Mouse (Mus musculus): Measurements from ENCODE around the gene Manba. TPM values are rescaled to one million over a fixed set of nuclear protein-coding genes. Genes with fewer than 3 reads are reported as not detected.

The Manba gene
- polyA plus RNA-seq, 1 experiment = 4.8 TPM

DNA sequence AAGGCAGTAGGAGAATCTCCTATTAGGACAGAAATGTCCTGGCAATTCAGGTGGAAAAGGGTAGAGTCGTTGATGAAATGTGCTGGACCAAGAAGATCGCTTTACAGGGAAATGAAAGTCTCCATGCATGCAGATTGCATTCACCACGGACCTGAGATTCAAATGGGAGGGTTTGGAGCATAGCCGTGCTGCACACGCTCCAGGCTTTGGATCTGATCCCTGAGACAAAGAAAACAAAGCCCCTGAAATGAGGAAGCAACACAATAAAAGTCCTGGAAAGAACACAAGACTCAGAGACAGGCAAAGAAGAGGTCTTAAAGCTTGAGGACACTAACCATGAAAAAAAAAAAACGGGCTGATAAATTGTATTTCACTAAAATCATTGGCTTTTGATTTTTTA is 69.8 kb downstream of the Manba start:
- no peak overlapping the region for H3K4me3 ChIP-seq
- H3K79me2 ChIP-seq (ENCODE audit: control insufficient read depth, insufficient read depth) = no peaks in the 10 kb centered on the region
- H3K27me3 ChIP-seq (ENCODE audit: control insufficient read depth, insufficient read depth, insufficient read length) = no peaks in the 10 kb centered on the region
- H3ac ChIP-seq (ENCODE audit: control insufficient read depth, insufficient read length) = no peak overlapping the region
- H3K36me3 ChIP-seq (ENCODE audit: control insufficient read depth, insufficient read depth) = no peaks in the 10 kb centered on the region
- no peak overlapping the region for H3K4me2 ChIP-seq (ENCODE audit: low read depth)
- TF ChIP-seq REST (IDR thresholded peaks at IDR 0.05; ENCODE audit: insufficient read depth, insufficient read length) (no peak), USF1 (IDR thresholded peaks at IDR 0.05; ENCODE audit: low read depth) (no peak), CEBPB (IDR thresholded peaks at IDR 0.05; ENCODE audit: insufficient read depth, poor library complexity, severe bottlenecking) (no peak), SRF (IDR thresholded peaks at IDR 0.05; ENCODE audit: control insufficient read depth, insufficient read length, low read depth) (no peak), E2F4 (IDR thresholded peaks at IDR 0.05; ENCODE audit: insufficient read depth) (no peak), POLR2AphosphoS2 (IDR thresholded peaks at IDR 0.05; ENCODE audit: insufficient read length, low read depth) (no peak), MYOD1 (IDR thresholded peaks at IDR 0.05; ENCODE audit: control insufficient read depth in 1 of 3, insufficient read length in 2 of 3, low read depth in 2 of 3) (no peak), POLR2A (IDR thresholded peaks at IDR 0.05; ENCODE audit: insufficient read length, low read depth) (no peak), TCF12 (IDR thresholded peaks at IDR 0.05; ENCODE audit: insufficient read depth, poor library complexity, severe bottlenecking) (no peak), MYOG (IDR thresholded peaks at IDR 0.05; ENCODE audit: control insufficient read depth in 1 of 3, insufficient read depth in 1 of 3, insufficient read length in 2 of 3, low read depth in 2 of 3) (no peak), MAX (IDR thresholded peaks at IDR 0.05; ENCODE audit: low read depth) (no peak), TCF3 (IDR thresholded peaks at IDR 0.05; ENCODE audit: insufficient read length, low read depth) (no peak)

DNA sequence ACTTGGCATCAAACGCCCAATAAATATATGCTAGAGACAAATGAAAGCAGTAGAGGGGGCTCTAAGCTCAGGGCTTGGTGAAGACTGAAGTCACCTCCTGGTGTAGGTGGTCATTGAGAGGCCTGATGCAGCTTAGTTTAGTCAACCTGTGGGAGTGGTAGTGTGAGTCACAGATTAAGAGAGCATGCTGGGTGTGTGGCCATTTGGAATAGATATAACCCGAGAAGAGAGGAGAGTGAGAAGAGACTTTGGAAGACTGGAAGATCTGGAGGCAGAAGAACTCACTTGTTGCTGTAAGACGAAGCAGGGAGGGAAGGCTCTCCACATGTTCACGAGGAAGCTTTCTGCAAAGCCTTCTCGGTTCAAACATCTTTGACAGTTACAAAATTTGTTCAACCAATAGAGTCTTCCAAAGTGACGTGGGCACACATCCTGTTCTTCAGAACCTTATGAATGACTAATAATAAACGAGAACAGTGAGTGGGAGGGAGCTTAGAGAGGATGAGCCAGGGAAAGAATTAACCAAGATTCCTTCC is 70.7 kb downstream of the Manba start:
- Histone ChIP-seq H3K4me2 (ENCODE audit: low read depth) (peak overlapping the region; percentile 26), H3K36me3 (ENCODE audit: control insufficient read depth, insufficient read depth) (no peaks in the 10 kb centered on the region), H3ac (ENCODE audit: control insufficient read depth, insufficient read length) (no peak overlapping the region), H3K79me2 (ENCODE audit: control insufficient read depth, insufficient read depth) (no peaks in the 10 kb centered on the region), H3K27me3 (ENCODE audit: control insufficient read depth, insufficient read depth, insufficient read length) (no peaks in the 10 kb centered on the region), H3K4me3 (no peak overlapping the region)
- no peak for TF ChIP-seq REST (IDR thresholded peaks at IDR 0.05; ENCODE audit: insufficient read depth, insufficient read length)
- TF ChIP-seq TCF12 (IDR thresholded peaks at IDR 0.05; ENCODE audit: insufficient read depth, poor library complexity, severe bottlenecking) = no peak
- TF ChIP-seq MAX (IDR thresholded peaks at IDR 0.05; ENCODE audit: low read depth) = no peak

DNA sequence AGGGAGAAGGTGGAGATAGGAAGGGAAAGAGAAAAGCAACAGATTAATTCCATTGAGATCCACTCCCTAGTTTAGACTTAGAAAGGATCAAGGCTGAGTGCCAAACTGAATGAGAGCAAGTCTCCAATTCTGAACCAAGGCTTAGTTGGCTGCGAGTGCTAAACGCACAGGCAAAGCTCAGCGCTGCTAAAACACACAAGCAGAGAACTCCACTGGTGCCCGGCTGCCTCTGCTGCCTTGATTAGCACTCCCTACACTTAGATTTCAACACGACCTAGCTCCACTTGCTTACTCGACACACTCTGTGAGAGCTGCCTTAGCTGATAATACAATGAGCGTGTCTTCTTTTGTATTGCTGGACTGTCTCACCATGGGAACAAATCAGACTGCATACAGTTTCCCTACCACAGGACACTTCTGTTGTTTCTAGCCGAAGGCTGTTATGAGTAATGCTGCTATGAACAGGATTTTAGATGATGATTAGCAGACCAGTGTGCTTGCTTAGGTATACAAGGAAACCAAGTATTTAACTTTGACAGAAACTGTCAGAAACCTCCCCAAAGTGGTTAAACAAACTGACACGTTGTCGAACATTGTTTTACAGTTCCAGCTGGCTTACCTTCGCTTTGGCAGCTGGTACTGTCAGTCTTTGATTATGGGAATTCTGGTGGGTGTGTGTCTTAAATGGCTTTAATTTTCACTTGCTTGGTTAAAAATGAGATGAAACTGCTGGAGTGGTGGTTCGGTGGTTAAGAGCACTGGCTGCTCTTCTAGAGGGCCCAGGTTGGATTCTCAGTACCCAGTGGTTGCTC is 71.6 kb downstream of the Manba start:
- Histone ChIP-seq H3K79me2 (ENCODE audit: control insufficient read depth, insufficient read depth) (no peaks in the 10 kb centered on the region), H3K4me2 (ENCODE audit: low read depth) (peak overlapping the region; percentile 30), H3ac (ENCODE audit: control insufficient read depth, insufficient read length) (no peak overlapping the region), H3K36me3 (ENCODE audit: control insufficient read depth, insufficient read depth) (no peaks in the 10 kb centered on the region), H3K4me3 (no peak overlapping the region), H3K27me3 (ENCODE audit: control insufficient read depth, insufficient read depth, insufficient read length) (no peaks in the 10 kb centered on the region)
- TF ChIP-seq TCF12 (IDR thresholded peaks at IDR 0.05; ENCODE audit: insufficient read depth, poor library complexity, severe bottlenecking) = no peak
- TF ChIP-seq MYOD1 (IDR thresholded peaks at IDR 0.05; ENCODE audit: control insufficient read depth in 1 of 3, insufficient read length in 2 of 3, low read depth in 2 of 3) = peak in 2 of 3 experiments; percentile 52 to 65

DNA sequence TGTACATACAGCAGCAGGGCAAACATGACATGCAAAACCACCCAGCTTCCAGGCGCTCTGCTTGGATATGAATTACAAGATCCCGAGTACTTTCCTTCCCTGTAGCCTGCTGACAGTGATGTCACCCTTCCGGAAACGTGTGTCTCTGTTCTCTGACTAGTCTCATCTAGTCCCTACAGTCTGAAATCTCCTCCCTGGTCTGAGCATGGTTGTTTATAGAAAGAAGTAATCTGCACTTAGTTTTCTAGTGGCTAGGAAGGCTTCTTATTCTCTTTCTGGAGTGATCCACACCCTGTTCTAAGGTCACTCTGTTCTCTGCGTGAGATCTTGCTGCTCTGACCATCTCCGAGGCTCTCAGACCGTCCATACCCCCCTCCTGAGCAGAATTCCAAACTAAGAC is 76.6 kb downstream of the Manba start:
- no peak for TF ChIP-seq TCF12 (IDR thresholded peaks at IDR 0.05; ENCODE audit: insufficient read depth, poor library complexity, severe bottlenecking)
- TF ChIP-seq TCF3 (IDR thresholded peaks at IDR 0.05; ENCODE audit: insufficient read length, low read depth) = no peak
- no peak for TF ChIP-seq POLR2A (IDR thresholded peaks at IDR 0.05; ENCODE audit: insufficient read length, low read depth)
- TF ChIP-seq CEBPB (IDR thresholded peaks at IDR 0.05; ENCODE audit: insufficient read depth, poor library complexity, severe bottlenecking) = no peak
- TF ChIP-seq SRF (IDR thresholded peaks at IDR 0.05; ENCODE audit: control insufficient read depth, insufficient read length, low read depth) = no peak
- no peak for TF ChIP-seq USF1 (IDR thresholded peaks at IDR 0.05; ENCODE audit: low read depth)
- no peak for TF ChIP-seq MYOD1 (IDR thresholded peaks at IDR 0.05; ENCODE audit: control insufficient read depth in 1 of 3, insufficient read length in 2 of 3, low read depth in 2 of 3)
- no peak for TF ChIP-seq E2F4 (IDR thresholded peaks at IDR 0.05; ENCODE audit: insufficient read depth)
- TF ChIP-seq REST (IDR thresholded peaks at IDR 0.05; ENCODE audit: insufficient read depth, insufficient read length) = no peak
- no peak for TF ChIP-seq MAX (IDR thresholded peaks at IDR 0.05; ENCODE audit: low read depth)
- TF ChIP-seq POLR2AphosphoS2 (IDR thresholded peaks at IDR 0.05; ENCODE audit: insufficient read length, low read depth) = no peak
- no peak for TF ChIP-seq MYOG (IDR thresholded peaks at IDR 0.05; ENCODE audit: control insufficient read depth in 1 of 3, insufficient read depth in 1 of 3, insufficient read length in 2 of 3, low read depth in 2 of 3)
- H3ac ChIP-seq (ENCODE audit: control insufficient read depth, insufficient read length) = no peak overlapping the region
- no peak overlapping the region for H3K4me3 ChIP-seq
- H3K36me3 ChIP-seq (ENCODE audit: control insufficient read depth, insufficient read depth) = no peaks in the 10 kb centered on the region
- no peaks in the 10 kb centered on the region for H3K27me3 ChIP-seq (ENCODE audit: control insufficient read depth, insufficient read depth, insufficient read length)
- no peak overlapping the region for H3K4me2 ChIP-seq (ENCODE audit: low read depth)
- no peaks in the 10 kb centered on the region for H3K79me2 ChIP-seq (ENCODE audit: control insufficient read depth, insufficient read depth)

DNA sequence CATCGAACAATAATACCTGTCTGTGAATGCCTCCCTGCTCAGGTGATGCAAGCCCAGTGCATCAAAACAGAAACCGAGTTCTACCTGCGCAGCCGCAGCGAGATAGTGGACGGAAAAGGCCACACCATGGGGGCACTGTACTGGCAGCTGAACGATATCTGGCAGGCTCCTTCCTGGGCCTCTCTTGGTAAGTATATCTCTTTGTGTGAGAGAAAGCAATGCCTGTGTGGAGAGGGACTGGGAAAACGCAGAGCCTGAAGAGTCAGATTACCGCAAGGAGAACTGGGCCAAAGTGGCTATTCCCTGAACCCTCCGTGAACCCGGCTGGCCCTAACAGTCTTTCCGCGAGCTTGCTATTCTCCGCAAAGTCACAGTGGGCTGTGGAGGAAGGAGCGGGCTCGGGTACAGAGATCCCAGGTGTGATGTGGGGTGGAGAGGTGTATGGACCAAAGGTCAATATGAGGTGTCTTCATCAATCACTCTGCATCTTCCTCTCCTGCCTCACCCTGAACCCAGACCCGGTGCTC is 77.8 kb downstream of the Manba start:
- Histone ChIP-seq H3K4me3 (no peak overlapping the region), H3K36me3 (ENCODE audit: control insufficient read depth, insufficient read depth) (no peaks in the 10 kb centered on the region), H3K4me2 (ENCODE audit: low read depth) (no peak overlapping the region), H3K79me2 (ENCODE audit: control insufficient read depth, insufficient read depth) (no peaks in the 10 kb centered on the region), H3K27me3 (ENCODE audit: control insufficient read depth, insufficient read depth, insufficient read length) (no peaks in the 10 kb centered on the region), H3ac (ENCODE audit: control insufficient read depth, insufficient read length) (no peak overlapping the region)
- TF ChIP-seq USF1 (IDR thresholded peaks at IDR 0.05; ENCODE audit: low read depth) = no peak
- no peak for TF ChIP-seq TCF3 (IDR thresholded peaks at IDR 0.05; ENCODE audit: insufficient read length, low read depth)
- TF ChIP-seq E2F4 (IDR thresholded peaks at IDR 0.05; ENCODE audit: insufficient read depth) = no peak
- no peak for TF ChIP-seq SRF (IDR thresholded peaks at IDR 0.05; ENCODE audit: control insufficient read depth, insufficient read length, low read depth)
- no peak for TF ChIP-seq POLR2AphosphoS2 (IDR thresholded peaks at IDR 0.05; ENCODE audit: insufficient read length, low read depth)
- no peak for TF ChIP-seq TCF12 (IDR thresholded peaks at IDR 0.05; ENCODE audit: insufficient read depth, poor library complexity, severe bottlenecking)
- TF ChIP-seq MYOD1 (IDR thresholded peaks at IDR 0.05; ENCODE audit: control insufficient read depth in 1 of 3, insufficient read length in 2 of 3, low read depth in 2 of 3) = no peak
- TF ChIP-seq CEBPB (IDR thresholded peaks at IDR 0.05; ENCODE audit: insufficient read depth, poor library complexity, severe bottlenecking) = no peak
